Mouse (Mus musculus) CH12.LX (cell line): Measurements from ENCODE around the gene Shisa4. TPM values are rescaled to one million over a fixed set of nuclear protein-coding genes. Genes with fewer than 3 reads are reported as not detected.

Experiments
- DNase-seq: peaks from one replicate; pipeline ENCODE4 v3.0.0-alpha.2; 2013; ENCODE audit errors: extremely low read depth
- H3K27ac ChIP-seq: 2 replicates; pipeline ENCODE4 v1.5.1; 2012; ENCODE audit warnings: low read depth, mild to moderate bottlenecking, control low read depth, moderate library complexity; ENCODE audit not compliant: insufficient read depth
- H3K27me3 ChIP-seq: replicated peaks from 2 replicates; pipeline ENCODE3; 2012; ENCODE audit warnings: inconsistent platforms
- H3K36me3 ChIP-seq, 2 experiments: replicated peaks in 1 of 2; 2 replicates each; pipeline versions ENCODE3 to v1.6.1; 2012; ENCODE audit warnings: inconsistent platforms in 1 of 2, low read length in 1 of 2, mild to moderate bottlenecking in 1 of 2, mixed read lengths in 1 of 2, moderate library complexity in 1 of 2; ENCODE audit not compliant: control insufficient read depth in 1 of 2, insufficient read depth in 1 of 2
- H3K4me1 ChIP-seq, 2 experiments: 2 replicates each; pipeline ENCODE4 v1.6.1; 2012; ENCODE audit warnings: inconsistent platforms in 1 of 2, moderate library complexity in 1 of 2; ENCODE audit not compliant: insufficient read depth in 2 of 2, control insufficient read depth in 1 of 2
- H3K4me2 ChIP-seq: 2 replicates; pipeline ENCODE4 v1.6.1; 2012; ENCODE audit warnings: low read depth, mild to moderate bottlenecking, control low read depth; ENCODE audit not compliant: poor library complexity, insufficient read depth, severe bottlenecking
- H3K4me3 ChIP-seq, 3 experiments: fragments of 150-350 bp in 1 of 3; sonication (generic) in 1 of 3; replicated peaks in 1 of 3; 2 replicates each; pipeline versions ENCODE3 to v1.5.1; 2011 to 2012; ENCODE audit warnings: low read depth in 2 of 3, low read length in 2 of 3, mild to moderate bottlenecking in 2 of 3, moderate library complexity in 2 of 3, control low read depth in 1 of 3, improper control_type of control experiment in 1 of 3, inconsistent platforms in 1 of 3, mixed read lengths in 1 of 3; ENCODE audit not compliant: poor library complexity in 1 of 3
- H3K79me2 ChIP-seq: replicated peaks from 2 replicates; pipeline ENCODE4 v1.6.1; 2012; ENCODE audit warnings: mild to moderate bottlenecking, moderate library complexity; ENCODE audit not compliant: control insufficient read depth, poor library complexity, insufficient read depth, severe bottlenecking; ENCODE audit errors: extremely low read depth
- H3K9ac ChIP-seq: 2 replicates; pipeline ENCODE4 v1.6.1; 2012; ENCODE audit warnings: low read depth, mild to moderate bottlenecking, control low read depth, moderate library complexity; ENCODE audit not compliant: insufficient read depth
- H3K9me3 ChIP-seq: replicated peaks from 2 replicates; pipeline ENCODE3; 2012; ENCODE audit warnings: low read length, inconsistent platforms, mixed read lengths
- BHLHE40 ChIP-seq: IDR thresholded peaks from 2 replicates; pipeline ENCODE4 v1.6.1; 2011; ENCODE audit warnings: mild to moderate bottlenecking, low read depth, low read length, improper control_type of control experiment
- CHD1 ChIP-seq: IDR thresholded peaks from 2 replicates; pipeline ENCODE4 v1.6.1; 2012; ENCODE audit warnings: low read depth, low read length, improper control_type of control experiment, inconsistent platforms
- CHD2 ChIP-seq: IDR thresholded peaks from 2 replicates; pipeline ENCODE4 v1.6.1; 2011; ENCODE audit warnings: low read length, improper control_type of control experiment
- CTCF ChIP-seq, 2 experiments: IDR thresholded peaks in 1 of 2; conservative IDR thresholded peaks in 1 of 2; 2 replicates each; pipeline ENCODE4 v1.5.1; 2011 to 2012; ENCODE audit warnings: low read depth in 2 of 2, low read length in 2 of 2, improper control_type of control experiment in 1 of 2, inconsistent platforms in 1 of 2, mild to moderate bottlenecking in 1 of 2, moderate library complexity in 1 of 2
- E2F4 ChIP-seq: IDR thresholded peaks from 2 replicates; pipeline ENCODE4 v1.6.1; 2011; ENCODE audit warnings: low read depth, low read length, improper control_type of control experiment; ENCODE audit not compliant: insufficient replicate concordance
- ELF1 ChIP-seq: IDR thresholded peaks from 2 replicates; pipeline ENCODE4 v1.6.1; 2014; ENCODE audit warnings: low read depth, mild to moderate bottlenecking, inconsistent platforms, low read length, improper control_type of control experiment
- EP300 ChIP-seq: IDR thresholded peaks from 2 replicates; pipeline ENCODE4 v1.6.1; 2011; ENCODE audit warnings: low read length, improper control_type of control experiment
- GABPA ChIP-seq: IDR thresholded peaks from 2 replicates; pipeline ENCODE4 v1.6.1; 2012; ENCODE audit warnings: low read depth, low read length, improper control_type of control experiment, inconsistent platforms; ENCODE audit not compliant: insufficient replicate concordance
- HCFC1 ChIP-seq: IDR thresholded peaks from 2 replicates; pipeline ENCODE4 v1.6.1; 2012; ENCODE audit warnings: low read depth, mild to moderate bottlenecking, inconsistent platforms, low read length, improper control_type of control experiment
- IRF4 ChIP-seq: IDR thresholded peaks from 2 replicates; pipeline ENCODE4 v1.6.1; 2014; ENCODE audit warnings: low read depth, mild to moderate bottlenecking, inconsistent platforms, low read length, improper control_type of control experiment
- JUN ChIP-seq: IDR thresholded peaks from 2 replicates; pipeline ENCODE4 v1.6.1; 2011; ENCODE audit warnings: low read depth, mild to moderate bottlenecking, low read length, improper control_type of control experiment, moderate library complexity; ENCODE audit not compliant: insufficient read depth
- JUND ChIP-seq: conservative IDR thresholded peaks from 2 replicates; pipeline ENCODE4 v1.6.1; 2011; ENCODE audit warnings: low read depth, low read length, improper control_type of control experiment
- KAT2A ChIP-seq: IDR thresholded peaks from 2 replicates; pipeline ENCODE4 v1.6.1; 2012; ENCODE audit warnings: low read length, improper control_type of control experiment, inconsistent platforms; ENCODE audit not compliant: insufficient replicate concordance
- MEF2A ChIP-seq: IDR thresholded peaks from 2 replicates; pipeline ENCODE4 v1.6.1; 2014; ENCODE audit warnings: low read depth, mild to moderate bottlenecking, inconsistent platforms, low read length, improper control_type of control experiment, borderline replicate concordance
- POLR2A ChIP-seq: IDR thresholded peaks from 2 replicates; pipeline ENCODE4 v1.6.1; 2011; ENCODE audit warnings: low read depth, mild to moderate bottlenecking, improper control_type of control experiment, low read length
- POLR2AphosphoS2 ChIP-seq: IDR thresholded peaks from 2 replicates; pipeline ENCODE4 v1.6.1; 2011; ENCODE audit warnings: low read depth, low read length, improper control_type of control experiment
- SIN3A ChIP-seq: IDR thresholded peaks from 2 replicates; pipeline ENCODE4 v1.6.1; 2012; ENCODE audit warnings: low read length, improper control_type of control experiment, inconsistent platforms
- UBTF ChIP-seq: IDR thresholded peaks from 2 replicates; pipeline ENCODE4 v1.6.1; 2012; ENCODE audit warnings: low read depth, mild to moderate bottlenecking, inconsistent platforms, low read length, improper control_type of control experiment, moderate library complexity
- USF2 ChIP-seq: conservative IDR thresholded peaks from 2 replicates; pipeline ENCODE4 v1.6.1; 2011; ENCODE audit warnings: low read depth, low read length, improper control_type of control experiment
- ZC3H11A ChIP-seq: IDR thresholded peaks from 2 replicates; pipeline ENCODE4 v1.6.1; 2012; ENCODE audit warnings: low read depth, mild to moderate bottlenecking, inconsistent platforms, low read length, improper control_type of control experiment
- dilution Hi-C: fragments of 300-500 bp; cut with MboI; formaldehyde crosslinking; loops from 2 replicates; pipeline ENCODE4 v1.14.3; 2020; ENCODE audit warnings: low sequenced_read_pairs; ENCODE audit not compliant: extremely low pct_unique_long_range_greater_than_20kb, extremely low pct_ligation_motif_present
- in situ Hi-C: fragments of 300-500 bp; cut with MboI; formaldehyde crosslinking; loops from 3 replicates; pipeline ENCODE4 v1.14.3; 2019; ENCODE audit warnings: low sequenced_read_pairs, low pct_ligation_motif_present, low pct_unique_long_range_greater_than_20kb, mixed read lengths
- polyA plus RNA-seq: library from polyadenylated mRNA; unstranded; fragments of >175 nt; gene quantifications from 2 replicates; pipeline ENCODE4 v1.2.1, GENCODE M21; 2012; ENCODE audit warnings: low read depth; ENCODE audit not compliant: insufficient read length
- total RNA-seq, 2 experiments: library from RNA; depleted of rRNA; stranded (reverse); fragments of 300-350 nt in 1 of 2; fragments of >200 nt in 1 of 2; gene quantifications; 2 replicates each; pipeline ENCODE4 v1.2.3; 2012 to 2014

Shisa4 gene
- total and polyA plus RNA-seq, 3 experiments = 0.08 to 0.41 TPM; not detected in 1

DNA sequence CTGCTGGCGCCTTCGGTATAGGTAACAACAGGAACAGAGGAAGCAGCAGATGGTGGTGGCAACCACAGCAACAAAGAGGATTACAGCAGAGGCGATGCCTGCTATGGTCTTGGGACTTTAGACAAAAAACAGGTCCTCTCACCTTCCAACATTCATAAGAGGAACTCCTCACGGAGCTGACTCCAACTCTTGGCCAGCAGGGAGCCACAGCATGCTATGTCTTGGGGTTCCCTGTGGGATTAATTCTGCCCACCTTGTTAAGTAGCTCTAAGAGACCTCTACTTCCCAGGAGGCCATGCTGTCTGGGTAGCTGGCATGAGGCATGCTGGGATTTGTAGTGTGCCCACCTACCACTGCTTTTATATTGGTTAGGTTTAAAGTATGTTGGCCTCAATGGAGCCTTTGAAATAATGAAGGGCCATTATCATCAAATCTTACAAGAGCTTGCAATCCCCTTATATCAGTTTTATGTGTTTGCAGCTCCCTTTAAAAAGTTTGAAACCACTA is 1.8 kb downstream of the Shisa4 start:
- no peaks in the 10 kb centered on the region for H3K79me2 ChIP-seq
- TF ChIP-seq KAT2A (0 out of 2 replicates have a peak, but pooled peaks have one; percentile 33), BHLHE40 (no peak), MEF2A (no peak), HCFC1 (peak; percentile 78)
- H3K4me3 ChIP-seq = no peak overlapping the region
- DNase-seq = no peak
- no peak overlapping the region for H3K9ac ChIP-seq
- no peaks in the 10 kb centered on the region for H3K9me3 ChIP-seq
- no peaks in the 10 kb centered on the region for H3K27me3 ChIP-seq
- no peaks in the 10 kb centered on the region for H3K36me3 ChIP-seq
- dilution Hi-C loops = no loop called here
- peaks cover 6 to 10% of the 10 kb centered on the region in 2 experiments for H3K4me1 ChIP-seq
- no peak overlapping the region for H3K27ac ChIP-seq
- H3K4me2 ChIP-seq = no peak overlapping the region
- in situ Hi-C loops = loop anchor here (5.0 kb wide), 1 partner anchor 201 kb away; no protein-coding TSS in a partner anchor

DNA sequence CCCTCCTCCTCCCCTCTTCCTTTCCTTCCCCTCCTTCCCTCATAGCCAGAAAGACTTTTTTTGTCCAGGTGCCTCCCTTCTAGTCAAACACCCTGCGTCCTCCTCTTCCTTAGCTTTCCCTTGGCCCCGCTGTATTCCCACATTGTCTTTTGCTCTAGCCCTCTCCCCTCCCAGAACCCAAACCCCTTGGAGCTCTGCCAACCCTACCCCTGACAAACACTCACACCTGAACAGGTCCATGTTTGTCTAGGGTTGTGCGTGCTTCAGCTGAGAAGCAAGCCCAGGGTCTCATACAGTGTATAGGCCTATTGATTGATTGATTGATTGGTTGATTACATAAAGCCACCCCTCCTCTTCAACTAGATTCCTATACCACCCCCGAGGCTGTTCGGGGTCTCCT is 5.6 kb downstream of the Shisa4 start:
- H3K27me3 ChIP-seq = no peaks in the 10 kb centered on the region
- H3K4me3 ChIP-seq = no peak overlapping the region
- no peak overlapping the region for H3K9ac ChIP-seq
- no peaks in the 10 kb centered on the region for H3K9me3 ChIP-seq
- TF ChIP-seq JUN = no peak
- TF ChIP-seq POLR2AphosphoS2 = no peak
- TF ChIP-seq USF2 = no peak
- TF ChIP-seq ELF1 = no peak
- TF ChIP-seq JUND = no peak
- no peak for TF ChIP-seq CHD1
- no peak for TF ChIP-seq SIN3A
- no peak for TF ChIP-seq BHLHE40
- no peak for TF ChIP-seq E2F4
- TF ChIP-seq EP300 = no peak
- TF ChIP-seq UBTF = no peak
- TF ChIP-seq ZC3H11A = no peak
- no peak for TF ChIP-seq POLR2A
- TF ChIP-seq GABPA = no peak
- no peak for TF ChIP-seq CTCF (conservative IDR thresholded peaks at IDR 0.05 in 1 of 2, IDR thresholded peaks at IDR 0.05 in 1 of 2; ENCODE audit: low read depth in 2 of 2, low read length in 2 of 2)
- no peak for TF ChIP-seq CHD2
- no peak for TF ChIP-seq IRF4
- DNase-seq = no peak
- in situ Hi-C loops (no loop called here), dilution Hi-C loops (no loop called here)
- no peak overlapping the region for H3K27ac ChIP-seq
- no peak overlapping the region for H3K4me2 ChIP-seq
- H3K36me3 ChIP-seq = no peaks in the 10 kb centered on the region
- no peaks in the 10 kb centered on the region for H3K79me2 ChIP-seq
- H3K4me1 ChIP-seq = peaks cover 2 to 12% of the 10 kb centered on the region in 2 experiments; a peak in 3 of 4 replicates
